Mouse (Mus musculus): ENCODE data around the gene Tm4sf4. TPM values are rescaled to one million over a fixed set of nuclear protein-coding genes. Genes with fewer than 3 reads are reported as not detected.

The Tm4sf4 gene
- polyA plus RNA-seq, 1 experiment = not detected

- Histone ChIP-seq H3K9ac (ENCODE audit: low read depth, poor library complexity, severe bottlenecking) (no peak overlapping the region), H3K36me3 (ENCODE audit: control insufficient read depth, insufficient read depth, low read length, poor library complexity, severe bottlenecking) (no peaks in the 10 kb centered on the region), H3K27me3 (ENCODE audit: control insufficient read depth, insufficient read depth, low read length, poor library complexity, severe bottlenecking) (no peaks in the 10 kb centered on the region), H3K27ac (ENCODE audit: insufficient read depth, low read length) (no peak overlapping the region), H3K4me1 (ENCODE audit: control insufficient read depth, insufficient read depth, low read length) (no peaks in the 10 kb centered on the region), H3K4me3 (ENCODE audit: low read depth, low read length) (no peak overlapping the region), H3K9me3 (replicated peaks; ENCODE audit: control insufficient read depth, insufficient read depth, low read length, poor library complexity, severe bottlenecking) (no peaks in the 10 kb centered on the region)
- TF ChIP-seq POLR2A (IDR thresholded peaks at IDR 0.05; ENCODE audit: insufficient read depth, low read length) (no peak), EP300 (IDR thresholded peaks at IDR 0.05; ENCODE audit: insufficient read depth, low read depth, low read length) (no peak), CTCF (IDR thresholded peaks at IDR 0.05; ENCODE audit: low read depth, low read length) (no peak)
These were observed 4.5 kb upstream of the Tm4sf4 start for GRCm38 (mm10) chr3:57420660-57421059.

GRCm38 (mm10) chr3:57426351-57426750, 1.2 kb downstream of the Tm4sf4 start:
- no peak for TF ChIP-seq CTCF (IDR thresholded peaks at IDR 0.05; ENCODE audit: low read depth, low read length)
- TF ChIP-seq EP300 (IDR thresholded peaks at IDR 0.05; ENCODE audit: insufficient read depth, low read depth, low read length) = no peak
- no peak for TF ChIP-seq POLR2A (IDR thresholded peaks at IDR 0.05; ENCODE audit: insufficient read depth, low read length)
- H3K9ac ChIP-seq (ENCODE audit: low read depth, poor library complexity, severe bottlenecking) = no peak overlapping the region
- H3K4me1 ChIP-seq (ENCODE audit: control insufficient read depth, insufficient read depth, low read length) = no peaks in the 10 kb centered on the region
- H3K27ac ChIP-seq (ENCODE audit: insufficient read depth, low read length) = no peak overlapping the region
- no peaks in the 10 kb centered on the region for H3K9me3 ChIP-seq (replicated peaks; ENCODE audit: control insufficient read depth, insufficient read depth, low read length, poor library complexity, severe bottlenecking)
- no peaks in the 10 kb centered on the region for H3K27me3 ChIP-seq (ENCODE audit: control insufficient read depth, insufficient read depth, low read length, poor library complexity, severe bottlenecking)
- H3K36me3 ChIP-seq (ENCODE audit: control insufficient read depth, insufficient read depth, low read length, poor library complexity, severe bottlenecking) = no peaks in the 10 kb centered on the region
- H3K4me3 ChIP-seq (ENCODE audit: low read depth, low read length) = no peak overlapping the region

DNA sequence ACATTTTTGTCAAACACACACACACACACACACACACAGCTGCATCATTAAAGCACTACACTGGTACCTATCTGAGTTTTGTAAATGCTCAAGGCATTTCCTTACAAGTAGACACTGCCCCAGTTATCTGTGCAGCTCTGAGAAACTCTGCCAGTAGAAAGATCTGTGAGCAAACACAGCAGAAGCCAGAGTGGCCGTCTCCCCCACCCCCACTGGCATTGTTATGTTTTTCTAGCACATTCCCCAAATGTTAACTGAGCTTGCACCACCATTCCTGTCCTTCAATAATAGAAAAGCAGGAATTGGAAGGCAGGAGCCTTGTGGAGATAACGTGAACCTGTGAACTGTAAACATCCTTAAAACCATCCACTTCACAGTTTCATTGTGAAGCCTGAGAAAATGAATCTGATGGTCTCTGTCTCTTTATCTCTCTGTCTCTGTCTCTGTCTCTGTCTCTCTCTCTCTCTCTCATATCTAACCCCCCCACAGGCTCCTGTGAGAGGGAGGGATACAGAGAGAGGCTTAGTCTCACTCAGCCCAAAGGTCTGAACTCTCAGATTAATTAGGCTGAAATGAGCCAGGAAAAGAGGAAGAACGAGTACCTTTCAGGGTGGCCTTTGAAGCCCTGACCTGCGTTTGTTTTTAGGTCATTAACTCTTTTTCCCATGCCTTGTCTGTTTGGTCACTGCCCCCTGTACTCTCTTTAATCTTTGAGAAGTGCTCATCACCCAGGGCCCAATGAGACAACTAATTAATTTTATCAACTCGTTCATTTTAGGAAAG, 3.8 kb downstream of the Tm4sf4 start:
- no peaks in the 10 kb centered on the region for H3K27me3 ChIP-seq (ENCODE audit: control insufficient read depth, insufficient read depth, low read length, poor library complexity, severe bottlenecking)
- H3K4me1 ChIP-seq (ENCODE audit: control insufficient read depth, insufficient read depth, low read length) = peaks cover 1% of the 10 kb centered on the region
- H3K9ac ChIP-seq (ENCODE audit: low read depth, poor library complexity, severe bottlenecking) = no peak overlapping the region
- TF ChIP-seq EP300 (IDR thresholded peaks at IDR 0.05; ENCODE audit: insufficient read depth, low read depth, low read length) (no peak), CTCF (IDR thresholded peaks at IDR 0.05; ENCODE audit: low read depth, low read length) (no peak), POLR2A (IDR thresholded peaks at IDR 0.05; ENCODE audit: insufficient read depth, low read length) (no peak)
- no peaks in the 10 kb centered on the region for H3K9me3 ChIP-seq (replicated peaks; ENCODE audit: control insufficient read depth, insufficient read depth, low read length, poor library complexity, severe bottlenecking)
- no peak overlapping the region for H3K4me3 ChIP-seq (ENCODE audit: low read depth, low read length)
- H3K27ac ChIP-seq (ENCODE audit: insufficient read depth, low read length) = no peak overlapping the region
- H3K36me3 ChIP-seq (ENCODE audit: control insufficient read depth, insufficient read depth, low read length, poor library complexity, severe bottlenecking) = no peaks in the 10 kb centered on the region

DNA sequence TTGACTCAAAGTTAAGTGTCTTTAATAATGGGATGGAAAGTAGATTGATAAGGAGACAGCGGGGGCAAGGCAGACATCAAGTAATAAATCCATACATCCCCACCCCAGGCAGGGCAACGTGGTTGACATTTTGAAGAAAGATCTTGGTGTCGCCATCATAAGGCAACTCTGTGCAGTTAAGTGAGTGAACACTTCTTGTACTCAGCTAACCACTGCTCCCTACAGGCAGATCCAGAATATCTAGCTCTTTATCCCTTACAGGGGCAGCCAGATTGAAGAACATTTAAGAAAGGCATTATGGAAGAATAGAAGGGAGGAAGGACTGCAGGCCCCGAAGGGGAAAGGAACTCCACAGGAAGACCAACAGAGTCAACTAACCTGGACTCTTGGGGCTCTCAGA, 4.4 kb downstream of the Tm4sf4 start:
- TF ChIP-seq EP300 (IDR thresholded peaks at IDR 0.05; ENCODE audit: insufficient read depth, low read depth, low read length) = no peak
- no peak for TF ChIP-seq CTCF (IDR thresholded peaks at IDR 0.05; ENCODE audit: low read depth, low read length)
- no peak for TF ChIP-seq POLR2A (IDR thresholded peaks at IDR 0.05; ENCODE audit: insufficient read depth, low read length)
- no peak overlapping the region for H3K27ac ChIP-seq (ENCODE audit: insufficient read depth, low read length)
- H3K4me1 ChIP-seq (ENCODE audit: control insufficient read depth, insufficient read depth, low read length) = peaks cover 1% of the 10 kb centered on the region
- H3K9me3 ChIP-seq (replicated peaks; ENCODE audit: control insufficient read depth, insufficient read depth, low read length, poor library complexity, severe bottlenecking) = no peaks in the 10 kb centered on the region
- no peak overlapping the region for H3K9ac ChIP-seq (ENCODE audit: low read depth, poor library complexity, severe bottlenecking)
- no peaks in the 10 kb centered on the region for H3K27me3 ChIP-seq (ENCODE audit: control insufficient read depth, insufficient read depth, low read length, poor library complexity, severe bottlenecking)
- no peaks in the 10 kb centered on the region for H3K36me3 ChIP-seq (ENCODE audit: control insufficient read depth, insufficient read depth, low read length, poor library complexity, severe bottlenecking)
- no peak overlapping the region for H3K4me3 ChIP-seq (ENCODE audit: low read depth, low read length)

DNA sequence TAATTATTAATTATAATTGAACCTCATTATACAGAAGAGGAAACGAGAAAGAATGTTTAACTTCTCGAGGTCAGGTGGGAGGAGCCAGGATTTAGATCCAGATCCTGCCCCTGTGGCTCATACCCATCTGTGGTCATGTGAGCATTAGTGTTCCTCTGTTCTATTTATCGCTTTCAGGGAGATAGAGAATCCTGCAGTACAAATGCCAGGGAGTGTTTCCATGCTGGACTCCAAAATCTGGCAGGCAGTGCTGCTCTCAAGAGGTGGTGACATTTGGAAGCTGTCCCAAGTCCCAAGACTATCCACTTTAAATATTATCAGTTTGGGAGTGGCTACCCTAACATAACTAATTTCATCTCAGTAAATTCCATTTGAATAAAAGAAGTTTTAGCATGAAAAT, 6.6 kb downstream of the Tm4sf4 start:
- no peaks in the 10 kb centered on the region for H3K9me3 ChIP-seq (replicated peaks; ENCODE audit: control insufficient read depth, insufficient read depth, low read length, poor library complexity, severe bottlenecking)
- no peaks in the 10 kb centered on the region for H3K36me3 ChIP-seq (ENCODE audit: control insufficient read depth, insufficient read depth, low read length, poor library complexity, severe bottlenecking)
- no peaks in the 10 kb centered on the region for H3K27me3 ChIP-seq (ENCODE audit: control insufficient read depth, insufficient read depth, low read length, poor library complexity, severe bottlenecking)
- no peak overlapping the region for H3K4me3 ChIP-seq (ENCODE audit: low read depth, low read length)
- H3K9ac ChIP-seq (ENCODE audit: low read depth, poor library complexity, severe bottlenecking) = no peak overlapping the region
- H3K4me1 ChIP-seq (ENCODE audit: control insufficient read depth, insufficient read depth, low read length) = peaks cover 1% of the 10 kb centered on the region
- TF ChIP-seq CTCF (IDR thresholded peaks at IDR 0.05; ENCODE audit: low read depth, low read length) (no peak), EP300 (IDR thresholded peaks at IDR 0.05; ENCODE audit: insufficient read depth, low read depth, low read length) (no peak), POLR2A (IDR thresholded peaks at IDR 0.05; ENCODE audit: insufficient read depth, low read length) (no peak)
- H3K27ac ChIP-seq (ENCODE audit: insufficient read depth, low read length) = no peak overlapping the region

DNA sequence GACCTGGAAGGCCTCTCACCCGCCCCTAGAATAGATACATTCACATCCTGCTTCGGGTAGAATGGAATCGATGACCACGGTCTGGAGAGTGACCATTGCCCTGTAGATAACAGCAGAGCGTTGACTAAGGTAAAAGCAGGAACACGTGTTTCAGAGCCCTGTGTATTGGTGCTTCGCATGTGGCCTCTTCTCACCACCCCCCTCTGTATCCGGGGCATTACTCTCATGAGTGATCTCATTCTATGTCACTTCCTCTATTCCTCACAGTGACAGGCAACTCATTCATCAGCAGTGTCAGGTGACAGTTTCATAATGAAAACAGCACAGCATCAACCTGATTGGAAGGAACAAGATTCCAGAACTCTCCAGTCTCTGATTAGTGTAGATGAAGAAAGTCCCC, 10.2 kb downstream of the Tm4sf4 start:
- Histone ChIP-seq H3K27ac (ENCODE audit: insufficient read depth, low read length) (no peak overlapping the region), H3K4me3 (ENCODE audit: low read depth, low read length) (no peak overlapping the region), H3K4me1 (ENCODE audit: control insufficient read depth, insufficient read depth, low read length) (peaks cover 1% of the 10 kb centered on the region), H3K9me3 (replicated peaks; ENCODE audit: control insufficient read depth, insufficient read depth, low read length, poor library complexity, severe bottlenecking) (no peaks in the 10 kb centered on the region), H3K9ac (ENCODE audit: low read depth, poor library complexity, severe bottlenecking) (no peak overlapping the region), H3K36me3 (ENCODE audit: control insufficient read depth, insufficient read depth, low read length, poor library complexity, severe bottlenecking) (no peaks in the 10 kb centered on the region), H3K27me3 (ENCODE audit: control insufficient read depth, insufficient read depth, low read length, poor library complexity, severe bottlenecking) (no peaks in the 10 kb centered on the region)
- TF ChIP-seq EP300 (IDR thresholded peaks at IDR 0.05; ENCODE audit: insufficient read depth, low read depth, low read length) (no peak), CTCF (IDR thresholded peaks at IDR 0.05; ENCODE audit: low read depth, low read length) (no peak), POLR2A (IDR thresholded peaks at IDR 0.05; ENCODE audit: insufficient read depth, low read length) (no peak)

Measured in ES-Bruce4 (cell line).